ENCODE assay signal across 1 mouse cellular context in the genomic region with DNA sequence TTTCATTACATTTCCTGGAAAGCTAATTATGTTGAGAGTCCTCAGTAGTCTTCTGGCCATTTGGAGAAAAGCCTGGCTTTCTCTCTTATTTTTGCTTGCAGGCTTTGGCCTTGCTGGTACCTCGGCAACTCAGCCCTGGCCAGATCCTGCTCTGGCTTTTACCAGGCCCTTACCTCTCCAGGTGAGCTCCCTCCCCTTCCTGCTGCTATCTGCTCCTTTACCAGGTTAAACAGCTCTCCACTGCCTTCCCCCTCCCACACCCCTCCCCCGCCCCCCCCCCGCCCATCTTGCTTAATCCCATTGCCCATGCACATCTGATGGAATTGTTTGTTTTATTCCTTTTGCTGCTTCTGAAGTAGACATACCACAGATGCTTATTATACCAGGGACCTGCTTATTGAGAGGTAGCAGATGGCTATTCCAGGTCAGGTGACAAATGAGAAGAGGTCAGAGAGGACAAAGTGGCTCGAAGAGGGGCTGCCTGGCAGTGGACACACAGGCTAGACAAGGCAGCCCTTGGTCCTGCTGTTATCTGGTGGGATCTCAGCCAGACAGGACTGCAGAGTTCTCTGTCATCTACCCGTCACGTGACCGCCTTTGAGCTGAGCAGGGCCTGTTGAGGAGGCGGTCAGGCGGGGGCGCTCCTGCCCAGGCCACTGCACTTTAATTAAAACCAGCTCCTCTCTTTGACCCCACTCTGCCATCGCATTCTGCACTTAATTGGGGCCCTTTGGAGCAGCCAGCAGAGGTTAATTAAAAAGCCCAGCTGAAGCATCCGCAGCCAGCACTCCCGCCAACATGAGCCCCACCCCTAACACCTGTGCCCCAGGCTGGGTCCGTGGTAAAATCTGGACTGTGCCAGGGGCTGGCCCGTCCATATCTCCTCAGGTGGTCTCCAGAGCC.
A peak's percentile ranks its signal among the peaks of the same experiment; 100 is the strongest.
TF ChIP-seq lines count a peak whose summit lies in the region.

No protein-coding gene starts in this region.

TF ChIP-seq in CH12.LX, 34 proteins besides CTCF, POLR2A, EP300 and RAD21 (continued from another document):
- TF ChIP-seq MEF2A (IDR thresholded peaks at IDR 0.05; ENCODE audit: borderline replicate concordance, low read depth, low read length) (no peak), MYC (IDR thresholded peaks at IDR 0.05; ENCODE audit: low read depth, low read length) (no peak), USF1 (IDR thresholded peaks at IDR 0.05; ENCODE audit: low read depth, low read length) (peak; percentile 96), MXI1 (IDR thresholded peaks at IDR 0.05; ENCODE audit: low read depth, low read length) (no peak), ZC3H11A (IDR thresholded peaks at IDR 0.05; ENCODE audit: low read depth, low read length) (no peak), USF2 (conservative IDR thresholded peaks at IDR 0.05; ENCODE audit: low read depth, low read length) (peak; percentile 95), PAX5 (IDR thresholded peaks at IDR 0.05; ENCODE audit: low read length) (no peak), GABPA (IDR thresholded peaks at IDR 0.05; ENCODE audit: insufficient replicate concordance, low read depth, low read length) (no peak), CHD2 (IDR thresholded peaks at IDR 0.05; ENCODE audit: low read length) (no peak), MAX (IDR thresholded peaks at IDR 0.05; ENCODE audit: low read length) (peak; percentile 88), NRF1 (IDR thresholded peaks at IDR 0.05; ENCODE audit: low read depth, low read length) (0 out of 2 replicates have a peak, but pooled peaks have one; percentile 13), HCFC1 (IDR thresholded peaks at IDR 0.05; ENCODE audit: low read depth, low read length) (no peak), IRF4 (IDR thresholded peaks at IDR 0.05; ENCODE audit: low read depth, low read length) (no peak), ZMIZ1 (IDR thresholded peaks at IDR 0.05; ENCODE audit: low read depth, low read length) (no peak), RCOR1 (conservative IDR thresholded peaks at IDR 0.05; ENCODE audit: low read depth, low read length) (no peak), TBP (conservative IDR thresholded peaks at IDR 0.05; ENCODE audit: low read depth, low read length) (no peak), KAT2A (IDR thresholded peaks at IDR 0.05; ENCODE audit: insufficient replicate concordance, low read length) (no peak), BHLHE40 (IDR thresholded peaks at IDR 0.05; ENCODE audit: low read depth, low read length) (peak; percentile 89), ELF1 (IDR thresholded peaks at IDR 0.05; ENCODE audit: low read depth, low read length) (no peak), NELFE (IDR thresholded peaks at IDR 0.05; ENCODE audit: low read depth, low read length) (no peak), MAFK (IDR thresholded peaks at IDR 0.05; ENCODE audit: insufficient replicate concordance, low read length) (no peak), E2F4 (IDR thresholded peaks at IDR 0.05; ENCODE audit: insufficient replicate concordance, low read depth, low read length) (no peak), SMC3 (IDR thresholded peaks at IDR 0.05; ENCODE audit: low read depth, low read length) (peak; percentile 61), TCF12 (IDR thresholded peaks at IDR 0.05; ENCODE audit: low read depth, low read length) (peak; percentile 23; the same call in 1 of the 2 replicates), ETS1 (conservative IDR thresholded peaks at IDR 0.05; ENCODE audit: low read depth, low read length) (no peak), ZKSCAN1 (IDR thresholded peaks at IDR 0.05; ENCODE audit: borderline replicate concordance, low read depth, low read length) (no peak)
